Mouse (Mus musculus) MEL-GATA-1-ER (cell line): Measurements from ENCODE around the gene Neu3.
A peak's percentile ranks its signal among the peaks of the same experiment; 100 is the strongest.
"Not testable (repeated sequence)": the region's sequence is repeated elsewhere in the genome, so short reads cannot be mapped to it uniquely, and the experiment has no call there.

Source experiments
- DNase-seq: peaks from one replicate; pipeline ENCODE4 v3.0.0-alpha.2; 2012; ENCODE audit warnings: low read depth; ENCODE audit errors: extremely low read depth

The Neu3 gene

DNA sequence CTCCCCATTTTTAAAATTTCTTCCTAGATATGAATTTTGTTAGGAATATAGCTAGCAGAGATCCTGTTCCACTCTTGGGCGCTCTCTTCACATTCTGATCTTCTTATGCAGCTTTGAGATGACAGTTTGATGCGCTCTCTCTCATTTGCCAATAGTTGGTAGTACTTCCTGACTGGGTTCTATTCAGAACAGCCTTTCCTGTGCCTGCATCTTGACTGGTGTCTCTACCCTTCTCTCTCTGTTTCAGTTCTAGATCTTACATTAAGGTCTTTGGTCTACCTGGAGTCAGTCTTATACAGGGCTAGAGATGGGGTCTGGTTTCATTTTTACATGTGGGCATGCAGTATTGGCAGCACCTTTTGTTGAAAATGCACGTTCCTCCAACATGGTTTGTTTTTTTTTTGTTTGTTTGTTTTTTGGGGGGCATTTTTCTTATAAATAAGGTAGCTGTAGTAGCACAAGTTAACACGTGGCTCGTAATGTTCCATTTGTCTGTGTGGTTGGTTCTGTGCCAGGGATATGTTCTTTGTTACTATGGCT lies 6.2 kb upstream of the Neu3 start:
- DNase-seq = no peak

DNA sequence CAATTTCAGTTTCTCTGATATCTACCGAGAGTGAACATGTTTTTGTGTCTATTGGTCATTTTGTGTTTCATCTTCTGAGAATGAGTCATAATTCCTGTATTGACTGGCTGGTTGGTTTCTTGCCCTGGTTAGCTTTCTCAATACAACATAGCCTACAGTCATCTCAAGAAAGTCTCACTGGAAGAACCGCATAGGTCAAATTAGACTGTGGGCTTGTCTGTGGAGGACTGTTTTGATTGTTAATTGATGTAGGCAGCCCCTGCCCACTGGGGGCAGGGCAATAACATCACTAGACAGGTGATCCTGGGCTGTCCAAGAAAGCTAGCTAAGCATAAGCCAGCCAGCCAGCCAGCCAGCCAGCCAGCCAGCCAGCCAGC lies 5.6 kb upstream of the Neu3 start:
- DNase-seq = no peak

DNA sequence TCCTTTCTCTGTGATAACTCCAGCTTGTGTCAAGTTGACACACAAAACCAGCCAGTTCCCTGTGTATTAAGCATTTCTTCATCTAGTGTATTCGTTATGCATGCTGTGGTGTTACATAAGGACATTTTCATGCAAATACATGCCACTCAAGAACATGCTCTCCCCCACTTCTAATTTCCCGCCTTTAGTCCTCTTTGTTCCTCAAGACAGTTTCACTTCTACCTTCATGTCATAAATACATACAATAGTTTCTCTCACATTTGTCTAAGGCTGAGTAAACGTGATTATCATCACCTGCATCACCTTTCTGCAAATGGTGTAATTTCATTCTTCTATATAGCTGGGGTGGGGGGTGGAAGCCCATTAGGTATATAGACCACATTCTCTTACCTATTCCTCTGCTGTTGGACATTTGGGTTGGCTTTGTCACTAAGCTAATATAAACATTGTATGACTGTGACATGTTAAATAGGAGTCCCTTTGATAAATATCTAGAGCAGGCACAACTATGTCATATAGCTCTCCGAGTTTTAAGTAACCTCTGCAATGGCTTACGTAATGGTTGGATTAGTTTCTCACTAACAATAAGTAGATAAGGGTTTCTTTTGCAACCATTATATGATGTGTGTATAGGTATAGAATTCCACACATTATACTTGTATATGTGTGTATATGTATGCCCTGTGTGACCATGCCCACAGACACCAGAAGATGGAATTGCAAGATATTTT lies 5.1 kb upstream of the Neu3 start:
- no peak for DNase-seq

DNA sequence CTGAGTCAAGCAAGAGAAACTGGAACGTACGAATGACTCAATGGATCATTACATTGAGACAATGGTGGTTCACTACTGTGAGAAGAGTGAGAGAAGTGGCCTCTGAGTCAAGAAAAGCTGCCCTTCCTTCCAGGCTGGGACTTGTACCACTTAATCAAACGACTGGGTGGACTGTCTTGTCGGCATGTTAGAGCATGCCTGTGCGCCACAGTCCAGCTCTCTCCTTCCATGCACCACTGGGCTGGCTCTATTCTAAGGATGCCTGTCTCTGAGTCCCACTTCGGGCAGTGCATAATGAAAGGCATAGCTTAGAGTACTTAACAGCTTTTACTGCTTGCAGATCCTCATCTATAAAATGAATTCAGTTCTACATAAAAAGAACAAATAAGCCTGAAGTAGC lies 2.1 kb downstream of the Neu3 start:
- DNase-seq = no peak

DNA sequence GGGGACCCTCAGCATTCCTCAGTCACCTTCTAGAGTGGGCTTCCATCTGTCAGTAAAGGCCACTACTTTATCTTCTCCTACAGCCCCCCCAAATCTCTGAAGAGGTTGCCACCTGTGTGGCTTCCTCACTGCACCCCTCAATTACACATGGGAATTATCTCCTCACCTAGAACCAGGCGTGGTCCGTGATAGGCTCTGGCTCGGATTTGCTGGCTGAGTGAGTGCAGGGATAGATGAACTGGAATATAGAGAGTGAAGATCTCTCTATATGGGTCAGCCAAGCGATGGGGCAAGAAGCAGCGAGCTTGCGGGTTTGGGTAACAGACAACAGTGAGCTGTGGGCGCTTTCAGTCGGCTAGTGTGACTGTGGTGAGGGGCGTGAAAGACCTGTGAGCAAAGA lies 2.7 kb downstream of the Neu3 start:
- DNase-seq = no peak

DNA sequence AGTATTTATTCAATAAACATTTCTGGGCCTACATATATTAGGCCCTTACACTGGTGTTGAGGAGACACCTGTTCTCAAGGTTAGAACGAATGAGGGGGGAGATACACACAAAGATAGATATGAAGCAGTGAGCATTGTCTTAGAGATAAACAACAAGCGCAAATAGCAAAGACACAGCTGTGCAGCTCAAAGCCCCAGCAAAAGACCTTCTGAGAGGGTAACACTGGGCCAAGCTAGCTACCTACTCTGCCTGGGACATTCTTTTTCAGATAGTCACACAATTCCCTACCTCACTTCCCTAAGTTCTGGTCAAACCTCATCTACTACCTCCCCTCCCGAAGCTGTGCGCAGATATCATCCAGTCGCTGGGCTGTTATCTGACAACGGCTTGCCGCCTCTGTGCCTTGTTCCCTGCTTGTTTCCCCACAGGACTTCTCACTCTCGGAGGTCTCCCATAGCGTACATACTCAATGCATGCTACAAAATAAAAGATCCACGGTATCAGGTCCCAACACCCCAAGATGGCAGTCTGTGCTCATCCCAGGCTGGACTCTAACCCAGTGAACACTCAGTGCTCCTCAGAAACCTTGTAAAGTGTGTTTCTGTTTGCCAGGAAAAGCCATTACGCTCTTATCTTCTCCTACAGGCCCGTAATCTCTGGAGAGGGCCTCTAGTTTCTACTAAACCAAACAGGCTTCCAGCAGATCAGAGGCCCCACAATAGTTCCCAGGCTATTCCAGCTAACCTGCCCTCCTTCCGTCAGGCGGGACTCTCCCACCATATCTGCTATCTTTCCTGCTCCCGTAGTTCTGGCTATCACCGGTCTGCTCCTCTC lies 3.4 kb downstream of the Neu3 start:
- peak; percentile 39 for DNase-seq

DNA sequence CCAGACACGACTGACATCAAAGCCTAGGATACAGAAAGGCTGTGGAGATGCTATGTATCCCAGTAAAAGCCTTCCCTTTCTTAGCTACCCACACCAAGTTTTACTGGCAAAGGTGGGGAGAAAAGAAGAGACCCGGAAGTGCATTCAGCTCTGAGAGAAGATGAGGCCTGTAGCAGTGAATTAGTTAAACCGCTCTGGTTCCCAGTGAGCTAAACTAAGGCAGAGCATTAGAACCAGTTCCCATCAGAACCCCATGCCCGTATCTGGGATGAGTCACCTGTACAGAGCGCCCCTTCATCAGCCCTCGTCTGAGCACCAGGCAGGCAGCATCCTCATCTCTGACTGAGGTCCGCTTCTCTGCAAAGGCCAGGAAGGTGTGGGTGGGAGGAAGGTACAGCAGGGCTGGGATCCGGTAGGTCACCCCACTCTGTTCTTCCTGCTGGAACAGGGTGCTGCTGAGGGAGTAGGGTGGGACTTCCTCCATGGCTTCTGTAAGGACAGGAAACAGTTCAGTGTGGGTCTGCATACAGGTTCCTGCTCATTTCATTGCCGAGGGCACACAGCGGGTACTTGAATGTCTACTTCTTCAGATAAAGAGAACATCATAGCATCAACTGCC lies 5.1 kb downstream of the Neu3 start:
- no peak for DNase-seq

DNA sequence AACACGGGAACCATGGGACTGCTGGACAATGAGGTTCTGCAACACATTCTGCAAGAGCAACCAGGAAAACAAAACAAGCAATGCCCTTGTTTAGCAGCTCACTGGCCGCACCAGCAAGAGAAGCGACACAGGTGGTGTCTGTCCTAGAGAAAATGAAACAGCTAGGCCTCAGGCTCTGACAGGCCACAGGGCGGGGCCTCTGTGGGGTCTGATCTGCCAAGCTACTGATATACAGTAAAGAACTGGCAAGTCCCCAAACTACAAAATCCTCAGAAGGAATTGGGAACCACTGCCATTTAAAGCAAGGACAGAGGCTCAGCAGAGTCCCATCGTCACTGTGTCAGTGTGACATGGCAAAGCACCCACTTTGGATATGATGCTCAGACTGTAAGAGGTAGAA lies 5.8 kb downstream of the Neu3 start:
- peak; percentile 50 for DNase-seq

DNA sequence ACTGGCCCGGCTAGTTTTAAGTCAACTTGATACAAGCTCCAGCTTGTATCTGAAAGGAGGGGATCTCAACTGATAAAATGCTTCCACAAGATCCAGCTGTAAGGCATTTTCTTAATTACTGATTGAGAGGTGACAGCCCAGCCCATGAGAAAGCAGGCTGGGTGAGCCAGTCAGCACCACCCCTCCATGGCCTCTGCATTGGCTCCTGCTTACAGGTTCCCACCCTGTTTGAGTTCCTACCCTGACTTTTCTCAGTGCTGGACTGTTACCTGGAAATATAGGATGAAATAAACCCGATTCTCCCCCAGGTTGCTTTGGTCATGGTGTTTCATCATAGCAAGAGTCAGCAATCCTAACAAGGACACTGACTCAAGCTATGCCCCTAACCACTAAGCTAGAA lies 6.3 kb downstream of the Neu3 start:
- no peak for DNase-seq

DNA sequence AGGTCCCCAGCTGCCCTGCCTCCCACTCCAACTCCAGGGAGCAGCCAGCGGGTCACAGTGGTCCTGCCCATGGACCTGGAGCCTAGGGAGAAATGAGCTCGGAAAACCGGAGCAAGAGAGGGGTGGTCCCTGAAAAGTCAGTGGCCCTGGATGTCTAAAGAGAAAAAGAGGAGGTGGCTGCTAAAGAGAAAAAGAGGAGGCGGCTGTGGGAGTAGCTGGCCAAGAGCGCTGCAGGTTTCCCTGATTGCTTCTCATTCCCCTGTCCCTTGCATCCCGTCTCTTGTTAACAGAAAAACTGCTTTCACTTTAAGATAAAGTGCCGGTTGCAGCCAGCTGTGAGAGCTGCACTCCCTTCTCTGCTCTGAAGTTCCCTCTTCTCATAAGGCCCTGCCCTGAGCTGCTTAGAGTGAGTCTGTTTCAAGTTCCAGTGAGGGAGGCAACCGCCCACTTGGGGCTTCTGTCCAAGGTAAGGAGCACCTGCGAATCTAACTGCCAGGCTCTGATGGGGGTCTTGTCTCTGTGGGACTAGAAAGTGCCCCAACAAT lies 10.0 kb downstream of the Neu3 start:
- not testable (repeated sequence) for DNase-seq

DNA sequence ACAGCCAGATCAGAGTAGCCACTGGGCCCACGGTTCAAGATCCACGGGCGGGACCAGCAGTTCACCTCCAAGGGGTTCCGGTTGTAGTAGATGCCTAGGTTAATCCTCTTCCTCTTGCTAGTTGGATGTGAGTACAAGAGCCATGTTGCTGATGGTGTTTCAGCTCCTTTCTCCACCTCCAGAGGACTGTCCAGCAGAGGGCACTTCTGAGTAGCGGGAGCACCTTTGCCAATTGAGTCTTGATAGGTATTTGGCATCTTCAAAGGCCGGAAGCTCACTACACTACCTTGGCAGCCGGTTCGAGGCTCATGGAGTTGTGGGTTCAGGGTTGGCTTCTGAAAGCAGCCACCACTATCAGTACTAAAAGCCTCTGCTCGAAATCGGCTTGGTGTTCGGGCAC lies 14.8 kb downstream of the Neu3 start:
- no peak for DNase-seq

DNA sequence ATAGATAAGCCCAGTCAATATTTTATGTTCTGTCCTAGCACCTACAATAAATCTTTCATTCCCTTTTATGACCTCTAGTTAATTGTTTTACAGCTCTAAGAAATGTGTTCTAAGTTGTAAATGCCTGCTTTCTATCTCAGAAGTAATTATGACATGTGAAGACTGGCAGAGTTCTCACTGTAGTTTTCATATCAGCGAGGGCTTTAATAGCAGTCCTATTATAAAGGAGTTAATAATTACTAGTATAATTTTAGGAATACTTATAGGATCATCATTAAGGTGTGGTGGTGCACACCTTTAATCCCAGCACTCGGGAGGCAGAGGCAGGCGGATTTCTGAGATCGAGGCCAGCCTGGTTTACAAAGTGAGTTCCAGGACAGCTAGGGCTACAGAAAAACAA lies 16.6 kb downstream of the Neu3 start:
- no peak for DNase-seq

DNA sequence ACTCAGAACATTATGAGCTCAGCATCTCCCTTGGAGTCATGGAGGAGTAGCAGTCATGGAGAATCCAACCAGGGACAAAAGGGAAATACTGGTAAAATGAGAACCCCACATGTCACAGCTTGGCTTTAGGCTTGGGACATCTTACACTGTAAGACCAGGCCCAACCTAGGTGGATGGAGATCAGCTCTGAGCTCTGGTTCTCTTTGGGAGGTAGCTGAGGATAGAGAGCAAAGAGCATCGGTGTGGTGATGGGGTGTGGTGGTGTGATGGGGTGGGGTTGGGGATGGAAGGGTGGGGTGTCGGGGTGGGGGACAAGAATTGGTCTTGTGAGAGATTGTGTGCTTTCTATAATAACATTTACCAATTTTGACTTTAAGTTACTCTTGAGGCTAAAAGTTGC lies 17.4 kb downstream of the Neu3 start:
- DNase-seq = no peak

DNA sequence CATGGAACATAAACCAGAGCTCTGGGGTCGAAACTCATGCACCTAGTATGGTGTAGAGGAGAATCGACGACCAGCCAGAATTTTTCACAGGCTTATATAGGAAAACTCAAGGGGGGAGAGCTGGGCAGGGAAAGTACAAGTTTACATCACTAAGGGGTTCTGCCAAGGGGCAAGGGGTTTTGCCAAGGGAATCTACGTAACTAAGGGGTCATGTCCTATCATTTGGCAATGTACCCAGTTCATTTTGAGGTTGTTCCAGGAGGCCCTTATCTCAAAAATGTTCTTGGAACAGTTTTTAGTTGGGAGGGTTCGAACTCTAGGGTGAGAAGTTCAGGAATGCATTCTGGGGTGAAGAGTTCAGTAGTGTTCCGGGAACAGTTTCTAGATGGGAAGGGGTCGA lies 21.2 kb downstream of the Neu3 start:
- DNase-seq = not testable (repeated sequence)

DNA sequence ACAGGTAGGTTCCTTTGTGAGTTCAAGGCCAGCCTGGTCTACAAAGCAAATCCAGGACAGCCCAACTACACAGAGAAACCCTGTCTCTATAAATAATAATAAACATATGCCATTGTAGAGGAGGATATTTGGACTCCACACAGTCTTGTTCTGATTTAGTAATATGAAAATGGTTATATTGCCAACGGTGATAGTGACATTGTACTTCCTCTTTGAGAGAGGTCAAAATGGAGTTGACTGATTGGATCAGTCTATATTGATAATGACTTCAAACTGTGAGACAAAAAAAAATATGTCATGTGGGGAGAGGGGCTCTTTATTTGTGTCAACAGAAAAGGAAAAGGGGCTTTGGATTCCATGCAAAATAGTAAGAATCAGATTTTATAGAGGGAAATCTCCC lies 22.9 kb downstream of the Neu3 start:
- DNase-seq = no peak

DNA sequence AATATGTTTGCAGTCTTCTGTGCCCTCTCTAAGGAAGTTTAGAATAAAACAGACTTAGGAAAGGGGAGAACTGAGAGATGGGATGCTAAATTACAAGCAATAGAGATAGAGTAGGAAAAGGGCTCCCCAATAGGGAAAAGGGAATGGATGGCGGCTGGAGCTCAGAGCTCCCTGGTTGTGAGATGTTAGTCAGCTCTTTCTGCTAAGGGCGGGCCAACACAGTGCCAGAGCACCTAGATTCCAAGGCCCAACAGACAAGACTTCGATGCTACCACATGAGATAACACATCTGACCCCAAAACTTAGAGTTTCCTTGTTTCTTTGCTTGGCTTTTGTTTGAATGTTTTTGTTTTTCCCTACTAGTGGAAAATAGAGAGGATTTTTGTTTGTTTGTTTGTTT lies 24.2 kb downstream of the Neu3 start:
- DNase-seq = not testable (repeated sequence)

DNA sequence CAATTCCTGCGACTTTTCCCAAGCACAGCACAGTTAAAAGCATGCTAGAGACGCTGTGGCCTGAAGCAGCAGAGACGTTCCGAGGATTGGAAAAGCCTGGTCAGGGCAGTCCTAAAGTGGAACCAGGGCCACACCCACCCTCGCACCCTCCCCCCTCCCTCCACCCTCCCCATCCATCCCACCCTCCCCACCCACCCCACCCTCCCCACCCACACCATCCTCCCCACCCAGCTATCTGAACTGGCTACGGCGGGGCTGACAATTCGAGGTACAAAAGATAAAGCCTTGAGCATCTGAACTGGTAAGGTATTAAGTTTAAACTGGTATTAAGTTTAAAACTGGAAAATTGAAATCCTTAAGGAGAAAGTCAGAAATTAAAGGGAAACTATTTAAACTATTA lies 24.7 kb downstream of the Neu3 start:
- DNase-seq = no peak

DNA sequence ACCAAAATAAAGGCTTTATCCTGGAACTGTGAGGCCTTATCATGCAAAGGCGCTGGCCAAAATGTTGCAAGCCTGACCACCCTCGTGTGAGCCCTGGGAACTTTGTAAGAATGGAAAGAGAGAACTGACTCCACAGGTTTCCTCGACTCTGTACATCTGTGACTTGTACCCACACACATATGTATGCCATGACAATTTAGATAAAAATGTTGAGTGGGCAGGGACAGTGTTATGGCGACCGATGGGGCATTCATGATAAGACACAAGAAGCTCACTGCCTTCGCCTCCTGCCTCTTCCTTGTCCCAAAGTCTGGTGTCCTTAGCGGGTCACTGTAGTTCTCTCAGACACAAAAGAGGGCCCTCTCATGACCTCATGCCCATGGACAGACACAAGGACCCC lies 29.1 kb downstream of the Neu3 start:
- no peak for DNase-seq

DNA sequence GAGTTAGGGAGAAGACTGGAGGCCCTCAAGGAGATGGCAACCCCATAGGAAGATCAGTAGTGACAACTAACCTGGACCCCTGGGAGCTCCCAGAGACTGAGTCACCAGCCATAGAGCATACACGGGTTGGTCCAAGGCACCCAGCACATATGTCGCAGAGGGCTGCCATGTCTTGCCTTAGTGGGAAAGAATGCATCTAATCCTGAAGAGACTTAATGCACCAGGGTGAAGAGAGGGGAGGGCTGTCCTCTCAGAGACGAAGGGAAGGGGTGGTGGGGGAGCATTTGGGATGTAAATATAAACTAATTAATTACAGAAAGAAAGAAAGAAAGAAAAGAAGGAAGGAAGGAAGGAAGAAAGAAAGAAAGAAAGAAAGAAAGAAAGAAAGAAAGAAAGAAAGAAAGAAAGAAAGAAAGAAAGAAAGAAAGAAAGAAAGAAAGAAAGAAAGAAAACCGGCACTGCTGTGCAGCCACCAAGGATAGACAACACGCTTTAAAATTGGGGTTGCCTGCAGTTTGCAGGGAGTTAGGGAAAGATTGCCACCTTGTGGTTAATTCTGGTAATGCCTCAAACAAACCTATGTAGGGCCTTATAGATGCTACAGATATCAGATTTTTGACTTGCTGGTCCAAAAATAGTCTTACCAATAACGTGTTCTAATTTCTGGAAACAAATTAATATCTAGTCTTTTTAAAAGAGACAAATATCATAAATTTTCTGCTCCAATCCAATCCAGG lies 30.1 kb downstream of the Neu3 start:
- no peak for DNase-seq

DNA sequence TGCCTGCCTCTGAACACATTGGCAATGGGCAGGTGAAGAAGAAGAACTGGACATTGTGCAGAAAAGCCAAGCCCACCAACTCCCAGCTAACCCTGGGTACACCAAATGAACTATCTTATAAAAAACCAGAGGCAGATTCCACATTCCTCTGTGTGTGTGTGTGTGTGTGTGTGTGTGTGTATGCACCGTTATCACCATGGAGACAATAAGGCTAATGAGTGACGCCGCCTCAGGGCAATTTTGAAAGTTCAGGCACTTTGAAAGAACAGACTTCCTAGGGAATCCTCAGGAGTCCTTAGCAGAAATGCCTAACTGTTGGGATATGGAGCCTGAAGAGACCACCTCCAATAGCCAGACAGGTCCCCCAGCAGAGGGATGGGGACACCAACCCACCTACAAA lies 31.0 kb downstream of the Neu3 start:
- no peak for DNase-seq

DNA sequence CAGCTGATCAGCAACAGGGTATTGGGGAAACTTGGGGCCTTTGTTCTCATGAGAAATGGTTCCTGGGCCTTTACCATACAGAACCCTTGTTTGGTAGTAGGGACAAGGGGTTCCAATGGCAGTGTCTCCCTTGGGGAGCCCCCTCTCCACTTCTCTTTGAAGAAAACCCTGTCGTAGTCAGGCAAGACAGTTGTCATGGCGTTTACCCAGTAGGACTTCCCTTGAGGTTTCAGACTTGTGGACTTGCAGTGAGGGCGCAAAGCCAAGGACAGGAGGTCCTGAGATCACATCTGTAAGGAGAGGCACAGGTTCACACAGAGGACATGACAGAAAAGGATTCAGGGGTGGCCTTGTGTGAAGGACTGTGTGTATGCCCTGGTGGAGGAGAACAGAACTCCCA lies 31.7 kb downstream of the Neu3 start:
- no peak for DNase-seq
